Mouse (Mus musculus): ENCODE data around the gene Siglecf.
A peak's percentile ranks its signal among the peaks of the same experiment; 100 is the strongest.
"Not testable (repeated sequence)": the region's sequence is repeated elsewhere in the genome, so short reads cannot be mapped to it uniquely, and the experiment has no call there.

The Siglecf gene

GRCm38 (mm10) chr7:43351154-43351553 lies at the start of gene Siglecf:
Siglecf (plus strand) TSS chr7:43351341.
- no peak for DNase-seq

DNA sequence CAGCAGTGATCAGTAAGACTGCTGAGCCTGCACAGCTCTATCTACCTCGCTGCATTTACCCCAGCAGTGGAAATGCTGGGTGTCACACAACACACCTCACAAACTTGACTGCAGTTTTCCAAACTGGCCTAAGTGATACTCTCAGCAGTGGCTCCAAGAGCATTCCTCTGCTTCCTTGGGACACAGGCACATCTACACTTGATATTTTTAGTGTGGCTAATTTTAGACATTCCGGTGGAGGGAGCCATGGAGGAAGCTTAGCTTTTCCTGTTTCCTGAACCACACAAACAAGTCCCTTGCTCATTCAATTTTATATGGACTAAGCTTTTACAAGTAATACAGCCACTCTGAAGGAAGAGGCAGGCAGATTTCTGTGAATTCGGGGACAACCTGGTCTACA lies 45.9 kb upstream of the Siglecf start:
- no peak for DNase-seq

DNA sequence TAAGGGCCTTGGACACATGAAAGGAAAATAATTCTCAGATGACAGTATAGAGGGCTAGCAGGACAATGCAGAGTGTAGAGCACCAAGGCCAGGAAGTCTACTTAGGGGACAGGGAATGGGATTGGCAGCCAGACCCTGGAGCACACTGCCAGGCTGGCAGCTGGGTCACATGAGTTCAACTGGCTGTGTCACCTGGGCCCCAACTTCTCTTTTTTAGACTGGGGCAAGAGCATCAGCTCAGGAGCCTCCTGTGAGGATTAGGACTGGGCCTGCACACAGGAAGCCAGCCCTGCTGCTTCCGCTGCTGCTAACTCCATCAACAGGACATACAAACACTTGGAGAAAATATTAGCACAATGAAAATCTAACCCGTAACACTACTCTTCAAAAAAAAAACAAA lies 42.1 kb upstream of the Siglecf start:
- DNase-seq: no peak

- DNase-seq: peak; percentile 5
Observed at GRCm38 (mm10) chr7:43311632-43312031, 39.5 kb upstream of the Siglecf start.

GRCm38 (mm10) chr7:43312386-43313012 lies 38.6 kb upstream of the Siglecf start:
- DNase-seq: no peak

DNA sequence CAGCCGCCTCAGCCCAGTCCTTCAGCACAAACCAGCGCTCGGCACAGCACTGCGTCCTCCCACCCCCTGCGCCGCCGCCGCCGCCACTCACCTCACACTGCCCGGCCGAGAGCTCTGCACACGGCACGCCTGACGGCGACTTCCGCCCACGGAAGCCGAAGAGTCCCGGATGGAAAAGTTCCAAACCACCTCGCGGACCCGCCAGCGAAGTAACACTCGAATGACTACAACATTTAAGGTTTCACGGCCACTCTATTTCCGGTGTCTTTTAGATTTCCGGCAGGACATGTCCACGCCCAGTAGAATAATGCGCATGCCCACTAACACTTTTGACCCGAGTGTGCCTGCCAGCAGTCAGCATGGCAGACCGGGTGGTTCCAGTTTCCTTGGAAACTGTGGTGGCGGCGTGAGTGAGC lies 38.1 kb upstream of the Siglecf start, which contains the start of gene Zfp715:
Zfp715 (minus strand) TSS at position 282 of the 416 bp plus-strand sequence.
- DNase-seq: peak; percentile 88

DNA sequence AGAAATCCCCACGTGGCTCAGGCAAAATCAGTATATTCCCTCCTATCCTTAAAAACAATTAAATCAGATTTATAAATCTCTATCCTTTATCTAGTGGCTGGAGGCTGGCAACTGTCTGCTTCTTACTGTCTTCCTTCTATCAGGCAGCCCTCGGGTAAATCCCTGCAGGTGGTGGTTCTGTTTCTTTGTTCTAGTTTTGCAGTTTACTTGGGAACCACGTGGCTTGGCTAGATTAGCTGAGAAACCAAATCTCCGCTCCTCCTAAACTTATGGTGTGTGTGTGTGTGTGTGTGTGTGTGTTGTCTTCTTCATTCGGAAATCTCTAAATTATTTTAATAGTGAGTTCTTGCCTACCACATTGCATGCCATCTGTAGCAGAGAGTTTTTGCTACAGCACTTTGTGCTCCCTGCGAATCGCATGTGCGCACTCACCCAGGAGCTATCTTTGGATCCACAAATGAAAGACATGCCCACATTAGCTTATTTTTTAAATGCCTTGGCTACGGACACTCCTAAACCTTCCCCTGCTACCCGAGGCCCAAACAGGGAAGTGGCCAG lies 24.8 kb upstream of the Siglecf start:
- no peak for DNase-seq

DNA sequence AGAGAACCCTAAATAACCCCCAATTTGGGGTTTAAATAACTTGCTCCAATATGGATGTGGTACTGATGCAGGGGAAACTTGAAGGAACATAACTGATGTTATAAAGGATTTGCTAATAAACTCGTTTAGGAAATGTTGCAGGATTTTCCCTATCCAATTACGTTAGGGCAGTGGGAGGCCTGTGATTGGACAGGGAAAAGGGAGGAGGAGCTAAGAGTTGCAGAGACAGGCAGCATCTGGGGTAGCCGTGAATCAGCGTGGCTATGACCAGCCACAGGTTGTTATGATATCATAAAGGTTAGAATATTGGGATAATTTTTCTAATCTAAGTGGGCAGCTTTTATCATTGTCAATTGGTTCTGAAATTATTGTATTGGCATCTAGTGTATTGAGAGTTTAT lies 23.0 kb upstream of the Siglecf start:
- DNase-seq: no peak

DNA sequence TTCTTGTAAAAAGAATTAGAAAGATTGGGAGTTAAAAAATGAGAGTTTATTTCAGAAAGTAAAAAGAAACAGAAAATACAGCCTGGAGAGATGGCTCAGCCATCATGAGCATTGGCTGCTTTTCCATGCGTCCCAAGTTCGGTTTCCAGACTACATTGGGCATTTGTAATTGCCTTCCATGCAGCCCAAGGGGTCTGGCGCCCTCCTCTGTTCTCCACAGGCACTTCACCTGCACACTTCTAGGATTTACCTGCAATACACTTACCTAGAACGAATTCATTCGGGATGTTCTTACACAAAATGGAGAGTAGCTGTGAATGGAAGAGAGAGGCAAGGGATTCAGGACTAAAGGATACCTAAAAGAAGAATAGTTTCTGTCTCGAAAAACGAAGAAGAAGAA lies 17.9 kb upstream of the Siglecf start:
- peak; percentile 15 for DNase-seq

DNA sequence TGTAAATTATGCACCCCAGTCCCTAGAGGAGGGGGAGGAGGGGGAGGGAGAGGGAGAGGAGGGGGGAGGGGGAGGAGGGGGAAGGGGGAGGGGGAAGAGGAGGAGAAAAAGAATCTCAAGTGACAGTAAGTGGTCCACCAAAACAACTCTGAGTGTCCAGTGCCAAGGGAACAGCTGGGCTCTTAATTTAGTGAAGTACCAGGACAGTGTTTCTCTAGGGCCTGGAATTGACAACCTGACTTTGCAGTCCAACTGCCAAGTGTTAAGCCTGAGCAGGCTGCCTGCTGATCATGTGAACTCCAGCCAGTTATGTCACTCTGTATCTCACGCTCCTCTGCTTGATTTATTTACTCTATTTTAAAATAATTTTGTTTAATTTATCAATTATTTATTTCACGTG lies 17.2 kb upstream of the Siglecf start:
- no peak for DNase-seq

DNA sequence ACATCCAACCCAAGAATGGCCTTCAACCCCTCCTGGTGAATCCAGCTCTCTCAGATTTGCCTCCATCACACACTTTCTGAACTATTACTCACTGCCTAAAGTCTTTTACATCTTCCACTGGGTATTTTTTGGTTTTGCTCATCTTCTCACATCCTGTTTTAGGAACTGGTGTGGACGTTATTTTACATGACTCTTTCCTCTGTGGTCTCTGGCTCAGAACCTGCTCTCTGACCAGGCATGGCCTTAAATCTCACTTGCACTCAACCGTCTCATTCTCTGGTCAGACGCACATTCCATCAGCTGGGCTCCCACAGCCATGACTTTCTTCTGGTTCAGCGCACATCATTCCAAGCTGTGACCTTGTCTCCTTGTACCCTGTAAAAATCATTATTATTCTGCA lies 10.4 kb upstream of the Siglecf start:
- DNase-seq: no peak

DNA sequence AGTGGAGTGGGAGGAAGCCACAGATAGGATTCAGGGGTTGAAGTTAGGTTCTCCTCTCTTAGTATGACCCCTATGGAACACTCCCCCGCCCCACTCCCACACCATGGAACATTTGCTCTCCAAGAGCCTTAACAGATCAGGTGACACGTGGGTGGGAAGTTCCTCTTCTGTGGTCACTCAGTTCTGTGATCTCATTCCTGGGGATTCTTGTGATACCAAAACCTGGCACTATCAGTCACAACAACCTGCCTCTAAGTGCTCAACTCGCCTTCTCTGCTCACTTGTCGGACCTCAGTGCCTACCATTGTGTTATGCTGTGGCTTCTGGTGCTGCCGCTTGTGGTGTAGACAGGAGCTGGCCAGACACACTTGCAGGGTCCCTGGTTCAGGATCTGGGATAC lies 8.0 kb upstream of the Siglecf start:
- DNase-seq: no peak

DNA sequence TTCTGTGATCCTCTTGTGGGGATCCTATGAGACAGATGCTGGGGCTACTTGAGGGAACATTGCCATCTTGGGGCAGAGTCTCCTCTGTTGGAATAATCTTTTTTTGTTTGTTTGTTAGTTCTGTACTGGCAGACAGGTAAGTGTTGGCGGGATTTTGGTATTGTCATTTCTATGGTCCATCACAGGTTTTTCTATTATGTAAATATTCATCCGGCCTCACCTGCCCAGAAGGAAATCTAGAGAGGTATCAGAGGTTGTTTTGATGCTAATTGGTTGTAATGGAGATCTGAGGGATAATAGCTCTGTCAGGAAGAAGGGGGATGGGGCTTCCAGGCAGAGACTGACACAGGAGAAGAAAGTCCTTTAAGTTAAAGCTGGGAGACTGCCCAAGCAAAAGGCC lies 7.1 kb upstream of the Siglecf start:
- DNase-seq: no peak

DNA sequence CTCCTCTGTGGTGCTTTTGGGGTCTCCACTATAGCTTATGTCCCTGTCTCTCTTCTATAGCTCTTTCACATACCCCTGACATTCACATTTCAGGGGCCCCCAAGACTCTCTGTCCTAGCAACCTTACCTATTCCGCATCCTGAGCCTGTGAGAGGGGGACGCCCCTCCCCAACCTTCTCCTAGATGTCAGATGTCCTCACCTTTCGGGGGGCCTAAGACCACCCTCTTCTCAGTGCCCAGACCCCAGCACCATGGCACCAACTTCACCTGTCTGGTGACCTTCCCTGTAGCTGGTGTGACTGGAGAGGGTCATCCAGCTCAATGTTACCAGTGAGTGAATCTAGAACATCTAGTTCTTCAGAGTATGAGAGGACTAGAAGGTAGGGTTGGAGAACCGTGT lies 6.7 kb upstream of the Siglecf start:
- DNase-seq: no peak

DNA sequence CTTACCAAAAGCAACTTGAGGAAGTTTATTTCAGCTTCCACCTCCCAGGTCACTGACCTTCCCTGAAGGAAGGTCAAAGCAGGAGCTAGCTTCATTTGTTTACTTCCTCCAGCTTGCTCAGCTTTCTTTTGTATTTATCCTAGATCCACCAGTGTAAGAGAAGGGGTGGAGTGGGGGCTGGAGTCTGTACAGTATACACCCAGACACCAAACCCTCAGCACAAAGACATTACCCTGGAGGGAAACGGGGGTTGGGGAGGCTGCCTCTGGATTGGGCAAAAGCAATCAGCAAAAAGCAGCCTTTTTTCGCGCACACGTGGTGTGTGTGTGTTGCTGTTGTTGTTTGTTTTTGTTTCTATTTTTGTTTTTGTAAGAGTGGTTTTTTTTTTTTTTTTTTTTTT lies 5.0 kb upstream of the Siglecf start:
- DNase-seq: no peak

DNA sequence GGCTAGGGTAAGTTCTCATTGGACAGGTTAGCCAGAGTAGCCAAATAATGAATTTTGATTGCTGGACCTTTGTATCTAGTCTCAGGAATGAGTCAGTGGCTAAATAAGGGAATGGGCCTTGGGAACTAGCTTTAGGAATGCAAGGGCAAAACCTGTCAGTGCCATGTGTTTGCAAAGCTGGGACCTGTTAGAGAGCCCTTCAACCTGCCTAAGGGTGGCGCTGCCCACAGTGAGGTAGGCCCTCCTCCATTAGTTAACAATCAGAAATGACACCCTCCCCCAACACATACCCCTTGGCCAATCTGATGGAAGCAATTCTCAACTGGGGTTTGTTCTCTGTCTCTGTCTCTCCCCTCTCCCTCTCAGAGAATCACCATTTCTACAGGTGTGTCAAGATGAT lies 4.6 kb upstream of the Siglecf start:
- no peak for DNase-seq

GRCm38 (mm10) chr7:43349623-43350022 lies 1.5 kb upstream of the Siglecf start:
- DNase-seq: not testable (repeated sequence)

- DNase-seq: peak; percentile 16
Observed at GRCm38 (mm10) chr7:43353118-43353517, 2.0 kb downstream of the Siglecf start.

GRCm38 (mm10) chr7:43353758-43354157 lies 2.6 kb downstream of the Siglecf start:
- DNase-seq: no peak

GRCm38 (mm10) chr7:43354893-43355835 lies 4.0 kb downstream of the Siglecf start:
- DNase-seq: no peak

DNA sequence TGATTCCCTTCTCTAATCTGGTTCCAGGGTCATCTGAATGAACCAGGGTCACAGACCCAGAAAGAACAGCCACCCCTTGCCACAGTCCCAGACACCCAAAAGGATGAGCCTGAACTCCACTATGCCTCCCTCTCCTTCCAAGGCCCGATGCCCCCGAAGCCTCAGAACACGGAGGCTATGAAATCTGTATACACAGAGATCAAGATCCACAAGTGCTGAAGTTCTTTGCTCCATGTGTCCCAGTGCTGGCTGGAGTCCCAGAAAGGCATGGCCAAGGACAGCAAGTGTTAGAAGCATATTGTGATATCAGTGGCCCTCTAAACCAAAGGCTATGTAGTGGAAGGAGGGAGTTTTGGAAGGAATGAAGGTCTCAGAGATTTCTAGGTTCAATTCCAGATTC lies 7.4 kb downstream of the Siglecf start:
- DNase-seq: no peak

DNA sequence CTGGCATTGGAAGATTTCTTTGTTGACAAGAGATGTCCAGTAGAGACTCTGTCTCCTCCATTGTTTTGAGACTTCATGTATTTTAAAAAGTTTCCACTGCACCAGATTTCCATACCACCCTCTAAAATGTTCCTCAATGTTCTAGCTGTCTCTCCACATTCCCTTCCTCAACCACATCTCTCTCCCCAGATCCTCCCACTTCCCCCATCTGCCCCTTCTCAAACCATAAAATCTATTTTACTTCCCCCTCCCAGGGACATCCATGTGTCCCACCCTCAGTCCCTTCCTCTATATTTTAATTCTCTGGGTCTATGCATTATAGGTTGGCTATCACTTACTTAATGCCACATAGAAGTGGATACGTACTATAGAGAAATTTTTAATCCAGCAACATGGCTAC lies 10.3 kb downstream of the Siglecf start:
- DNase-seq: no peak

DNA sequence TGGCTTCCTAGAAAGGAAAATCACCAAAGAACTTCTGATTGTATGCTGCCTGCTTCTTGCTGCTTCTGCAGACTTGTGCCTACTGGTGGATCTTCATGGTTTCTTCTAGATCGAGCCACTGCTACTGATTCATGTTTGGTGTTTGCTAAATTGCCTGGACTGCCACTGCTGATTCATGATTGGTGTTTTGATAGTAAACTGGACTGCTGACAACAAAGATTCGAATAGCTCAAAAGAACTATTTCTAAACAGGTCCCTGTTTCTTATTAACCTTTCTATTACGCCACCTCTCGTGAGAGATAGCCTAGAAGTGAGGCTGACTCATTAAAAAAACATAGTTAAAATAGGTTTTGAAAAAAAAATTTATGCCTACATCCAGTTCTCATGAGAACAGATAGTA lies 10.9 kb downstream of the Siglecf start:
- DNase-seq: no peak

DNA sequence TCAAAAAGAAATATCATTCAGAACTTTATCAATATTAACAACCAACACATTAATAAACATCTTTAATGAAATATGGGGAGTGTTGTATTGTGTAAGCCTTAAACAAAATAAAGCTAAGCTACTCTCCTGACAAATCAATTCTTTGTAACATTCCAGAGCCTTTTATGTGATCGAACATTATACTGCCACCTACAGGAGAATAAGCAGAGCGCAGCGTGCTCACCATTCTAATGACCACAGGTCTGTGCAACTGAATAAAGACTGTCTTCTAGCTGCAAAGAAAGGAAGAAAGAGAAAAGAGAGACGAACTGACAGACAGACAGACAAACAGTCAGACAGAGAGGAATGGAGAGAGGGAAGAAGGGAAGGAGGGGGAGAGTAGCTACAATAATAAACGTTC lies 27.1 kb downstream of the Siglecf start:
- DNase-seq: peak; percentile 36

Data from liver (tissue).